Mouse (Mus musculus) adrenal gland, adult 2 months (tissue): ENCODE results near the gene Il7r. TPM values are rescaled to one million over a fixed set of nuclear protein-coding genes. Genes with fewer than 3 reads are reported as not detected.
"Not testable (repeated sequence)": the region's sequence is repeated elsewhere in the genome, so short reads cannot be mapped to it uniquely, and the experiment has no call there.

Experiments used
- DNase-seq: peaks from one replicate; pipeline ENCODE4 v3.0.0; 2021
- long read RNA-seq: library from polyadenylated mRNA; stranded (forward); transcript quantifications from one replicate; pipeline ENCODE4 v2.0.0, GENCODE M21; 2021
- polyA plus RNA-seq: library from polyadenylated mRNA; depleted of rRNA; stranded (reverse); fragments of >200 nt; gene quantifications from 2 replicates; pipeline ENCODE4 v1.2.3, GENCODE M21; 2012; rRNA removed
- total RNA-seq, 2 experiments: library from RNA; stranded (reverse); gene quantifications; 2 replicates each; pipeline ENCODE4 v1.2.3; 2021

The Il7r gene
- under 1 TPM; 0.29 to 0.41 TPM for total RNA-seq
- polyA plus RNA-seq, result 0.07 TPM in 1 of 2 replicates, not detected in the other
- long read RNA-seq, result 0 reads

GRCm38 (mm10) chr15:9530076-9530475 is at the start of gene Il7r:
Gene Il7r (minus strand): TSS chr15:9530176.
- DNase-seq, result no peak

- no peak for DNase-seq
Measured at GRCm38 (mm10) chr15:9577303-9577702, 47.3 kb upstream of the Il7r start.

- no peak for DNase-seq
Measured at GRCm38 (mm10) chr15:9574796-9575195, 44.8 kb upstream of the Il7r start.

- DNase-seq, result peak; percentile 90
Measured at GRCm38 (mm10) chr15:9573361-9573760, 43.4 kb upstream of the Il7r start.

GRCm38 (mm10) chr15:9572664-9573063 is 42.7 kb upstream of the Il7r start:
- DNase-seq, result no peak

GRCm38 (mm10) chr15:9571896-9572295 is 41.9 kb upstream of the Il7r start:
- DNase-seq, result no peak

- no peak for DNase-seq
Measured at GRCm38 (mm10) chr15:9567316-9567715, 37.3 kb upstream of the Il7r start.

- DNase-seq, result peak; percentile 78
Measured at GRCm38 (mm10) chr15:9565396-9565795, 35.4 kb upstream of the Il7r start.

GRCm38 (mm10) chr15:9564156-9564555 is 34.2 kb upstream of the Il7r start:
- DNase-seq, result no peak

GRCm38 (mm10) chr15:9557264-9557663 is 27.3 kb upstream of the Il7r start:
- not testable (repeated sequence) for DNase-seq

- no peak for DNase-seq
Measured at GRCm38 (mm10) chr15:9548951-9549350, 19.0 kb upstream of the Il7r start.

GRCm38 (mm10) chr15:9535200-9535599 is 5.2 kb upstream of the Il7r start:
- DNase-seq, result no peak

GRCm38 (mm10) chr15:9533356-9533902 is 3.5 kb upstream of the Il7r start:
- no peak for DNase-seq

GRCm38 (mm10) chr15:9529646-9530045 is 330 bp downstream of the Il7r start:
- DNase-seq, result no peak

- peak; percentile 19 for DNase-seq
Measured at GRCm38 (mm10) chr15:9528186-9528935, 1.6 kb downstream of the Il7r start.

GRCm38 (mm10) chr15:9526412-9526811 is 3.6 kb downstream of the Il7r start:
- no peak for DNase-seq

GRCm38 (mm10) chr15:9524907-9525306 is 5.1 kb downstream of the Il7r start:
- DNase-seq, result no peak

- peak; percentile 3 for DNase-seq
Measured at GRCm38 (mm10) chr15:9523956-9524355, 6.0 kb downstream of the Il7r start.

GRCm38 (mm10) chr15:9523059-9523458 is 6.9 kb downstream of the Il7r start:
- no peak for DNase-seq

GRCm38 (mm10) chr15:9492077-9492476 is 37.9 kb downstream of the Il7r start:
- no peak for DNase-seq

GRCm38 (mm10) chr15:9489417-9490118 is 40.4 kb downstream of the Il7r start:
- no peak for DNase-seq

GRCm38 (mm10) chr15:9473188-9473587 is 56.8 kb downstream of the Il7r start:
- no peak for DNase-seq

GRCm38 (mm10) chr15:9472618-9473017 is 57.4 kb downstream of the Il7r start:
- DNase-seq, result no peak
